Mouse (Mus musculus) erythroblast, adult 5-6 weeks (primary cell): ENCODE data around the gene L3mbtl2. TPM values are rescaled to one million over a fixed set of nuclear protein-coding genes. Genes with fewer than 3 reads are reported as not detected.
A peak's percentile ranks its signal among the peaks of the same experiment; 100 is the strongest.
"Not testable (repeated sequence)": the region's sequence is repeated elsewhere in the genome, so short reads cannot be mapped to it uniquely, and the experiment has no call there.

Experiments used
- ATAC-seq: replicated peaks from 2 replicates; pipeline ENCODE4 v1.8.0; 2016; ENCODE audit warnings: moderate number of reproducible peaks, mild to moderate bottlenecking, moderate TSS enrichment, inconsistent platforms; ENCODE audit not compliant: poor library complexity, low FRiP score, severe bottlenecking
- total RNA-seq, 2 experiments: library from RNA; stranded (forward) in 1 of 2; stranded (reverse) in 1 of 2; fragments of 150-400 nt in 1 of 2; fragments of 200-764, 138-1000 nt in 1 of 2; gene quantifications; 2 replicates each; pipeline versions ENCODE4 v1.2.3 to v1.2.4; 2015 to 2017; ENCODE audit warnings: low replicate concordance in 2 of 2

Gene L3mbtl2
- total RNA-seq (2015; ENCODE audit: low replicate concordance) (0.96 and 5.2 TPM in 2 replicates), total RNA-seq (2017; ENCODE audit: low replicate concordance) (4.5 and 9.8 TPM in 2 replicates)

GRCm38 (mm10) chr15:81663697-81664561, at the start of gene L3mbtl2:
Gene L3mbtl2 (plus strand): TSS chr15:81663889.
- peak; percentile 99 for ATAC-seq

- no peak for ATAC-seq
Measured at GRCm38 (mm10) chr15:81649516-81650455, 13.9 kb upstream of the L3mbtl2 start.

- ATAC-seq: no peak
Measured at GRCm38 (mm10) chr15:81650636-81651035, 13.1 kb upstream of the L3mbtl2 start.

DNA sequence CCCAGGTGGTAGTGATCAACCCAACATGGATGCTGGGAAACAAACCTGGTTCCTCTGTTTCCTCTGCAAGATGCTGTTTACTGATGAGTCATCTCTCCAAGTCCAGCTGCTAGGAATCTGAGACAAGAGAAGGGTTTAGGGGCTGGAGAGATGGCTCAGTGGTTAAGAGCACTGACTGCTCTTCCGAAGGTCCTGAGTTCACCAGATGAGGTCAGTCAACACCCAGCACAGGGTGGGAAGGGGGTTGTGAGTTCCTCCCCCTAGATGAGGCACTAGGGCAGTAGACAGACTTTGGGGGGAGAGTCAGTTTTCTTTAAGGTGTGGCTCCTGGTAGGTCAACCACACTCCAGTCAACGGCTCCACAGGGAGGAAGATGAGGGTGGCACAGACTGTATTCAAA, 2.0 kb upstream of the L3mbtl2 start:
- ATAC-seq: no peak

- ATAC-seq: no peak
Measured at GRCm38 (mm10) chr15:81663281-81663680, 408 bp upstream of the L3mbtl2 start.

DNA sequence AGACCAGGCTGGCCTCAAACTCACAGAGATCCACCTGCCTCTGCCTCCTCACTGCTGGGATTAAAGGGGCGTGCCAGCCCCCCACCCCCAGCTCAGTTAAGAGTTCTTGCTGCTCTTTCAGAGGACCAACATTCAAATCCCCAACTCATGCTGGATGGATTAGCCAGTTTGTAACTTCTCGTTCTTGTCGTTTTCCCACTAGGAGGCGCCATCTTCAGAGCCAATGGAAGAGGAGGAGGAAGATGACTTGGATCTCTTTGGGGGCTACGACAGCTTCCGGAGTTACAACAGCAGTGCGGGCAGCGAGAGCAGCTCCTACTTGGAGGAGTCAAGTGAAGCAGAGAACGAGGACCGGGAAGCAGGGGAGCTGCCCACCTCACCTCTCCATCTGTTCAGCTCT, 3.3 kb downstream of the L3mbtl2 start:
- ATAC-seq: no peak

DNA sequence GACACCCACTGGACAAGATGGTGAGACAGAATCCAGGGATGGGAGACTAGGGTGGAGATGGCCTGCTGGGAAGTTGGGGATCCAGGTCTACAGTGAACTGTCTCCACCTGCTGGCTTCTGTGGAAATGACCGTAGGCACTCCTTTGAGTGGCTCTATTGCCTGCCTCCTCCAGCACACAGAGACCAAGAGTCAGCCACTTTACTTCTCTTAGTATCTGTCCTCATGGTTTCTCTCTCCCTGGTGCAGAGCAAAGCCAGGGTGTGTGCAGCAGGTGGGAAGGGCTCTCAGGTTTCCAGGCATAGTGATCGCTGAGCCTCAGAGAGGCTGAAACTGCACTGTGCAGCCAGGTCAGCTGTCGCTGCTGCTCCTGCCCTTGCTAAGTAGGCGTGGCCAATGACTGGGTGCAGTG, 6.5 kb downstream of the L3mbtl2 start:
- ATAC-seq: peak; percentile 63

GRCm38 (mm10) chr15:81676637-81677036, 12.9 kb downstream of the L3mbtl2 start:
- no peak for ATAC-seq

GRCm38 (mm10) chr15:81680301-81680805, 16.7 kb downstream of the L3mbtl2 start:
- no peak for ATAC-seq

DNA sequence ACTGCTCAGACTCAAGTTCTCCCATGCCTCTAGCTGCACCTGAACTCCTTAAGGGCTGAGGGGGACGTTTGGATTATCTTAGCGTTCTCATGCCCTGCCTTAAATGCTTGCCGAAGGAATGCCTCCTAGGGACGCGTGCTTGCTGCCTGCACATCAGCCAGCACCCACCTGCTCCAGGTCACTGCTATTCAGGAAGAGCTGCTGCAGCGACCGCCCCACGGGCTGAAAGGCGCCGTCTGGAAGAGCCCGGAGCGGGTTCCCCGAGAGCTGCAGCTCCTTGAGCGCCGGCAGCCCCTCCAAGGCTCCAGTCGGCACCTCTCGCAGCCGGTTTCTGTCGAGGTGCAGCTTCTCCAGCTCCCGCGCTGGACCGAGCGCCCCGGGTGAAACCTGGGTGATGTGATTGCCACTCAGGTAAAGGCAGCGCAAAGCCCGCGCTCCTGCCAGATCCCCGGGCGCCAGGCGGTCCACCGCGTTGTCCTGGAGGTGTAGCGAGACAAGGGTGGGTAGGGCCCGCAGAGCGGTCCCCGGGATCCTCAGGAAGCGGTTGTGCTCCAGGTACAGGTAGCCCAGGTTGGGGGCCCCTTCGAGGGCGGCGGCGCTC, 29.8 kb downstream of the L3mbtl2 start:
- ATAC-seq: no peak

DNA sequence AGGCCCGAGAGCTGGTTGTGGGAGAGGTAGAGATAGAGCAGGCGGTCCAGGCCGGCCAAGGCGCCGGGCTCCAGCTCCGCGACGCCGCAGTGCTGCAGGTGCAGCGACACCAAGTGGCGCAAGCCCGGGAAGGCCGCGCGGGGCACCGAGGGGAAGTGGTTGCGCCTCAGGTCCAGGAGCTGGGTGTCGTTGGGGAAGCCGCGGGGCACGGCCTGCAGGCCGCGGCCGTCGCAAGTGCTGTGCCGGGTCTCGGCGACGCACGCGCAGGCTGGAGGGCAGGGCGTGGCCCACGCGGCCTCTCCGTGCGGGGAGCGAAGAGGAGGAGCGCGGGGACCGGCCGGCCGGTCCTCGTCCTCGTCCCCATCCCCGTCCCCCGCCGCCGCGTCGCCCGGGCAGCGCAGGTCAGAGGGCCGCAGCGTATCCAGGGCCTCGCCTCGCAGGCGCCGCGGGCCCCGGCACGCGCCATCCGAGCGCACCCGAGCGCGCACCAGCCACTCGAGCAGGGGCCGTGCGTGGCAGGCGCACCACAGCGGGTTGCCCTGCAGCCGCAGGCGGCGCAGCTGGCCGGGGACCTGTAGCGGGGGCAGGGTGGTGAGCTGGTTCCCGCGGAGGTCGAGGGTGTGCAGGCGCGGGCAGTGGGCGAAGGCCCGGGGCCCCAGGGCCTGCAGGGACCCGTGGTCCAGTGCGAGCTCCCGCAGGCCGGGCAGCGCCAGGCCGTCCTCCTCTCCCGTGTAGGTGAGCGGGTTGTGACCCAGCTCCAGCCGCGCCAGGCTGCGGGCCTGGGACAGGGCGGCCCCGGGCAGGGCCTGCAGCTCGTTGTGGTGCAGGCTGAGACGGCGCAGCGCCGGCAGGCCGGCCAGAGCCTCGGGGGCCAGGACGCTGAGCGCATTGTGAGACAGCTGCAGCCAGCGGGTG, 30.5 kb downstream of the L3mbtl2 start:
- no peak for ATAC-seq

GRCm38 (mm10) chr15:81694891-81695290, 31.2 kb downstream of the L3mbtl2 start:
- ATAC-seq: no peak

DNA sequence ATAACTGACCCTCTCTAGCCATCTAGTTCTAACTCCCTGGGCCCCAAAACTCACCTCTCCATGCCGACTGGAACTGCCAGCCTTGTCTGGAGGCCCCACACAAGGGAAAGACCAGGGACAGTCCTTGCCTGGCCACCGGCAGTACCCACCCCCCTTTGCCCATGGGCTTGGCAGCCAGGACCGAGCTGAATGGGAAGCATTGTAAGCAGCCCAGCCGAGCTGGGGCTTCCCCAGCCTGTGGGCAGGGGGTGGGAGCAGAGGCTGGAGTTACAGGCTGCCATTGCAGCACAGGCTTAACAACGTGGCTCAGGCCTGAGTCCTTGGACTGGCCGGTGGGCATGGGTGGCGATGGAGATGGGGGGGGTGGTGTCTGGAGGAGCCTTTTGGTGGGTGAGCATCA, 33.5 kb downstream of the L3mbtl2 start, which contains the start of gene Chadl:
Chadl (minus strand) TSS at position 113 of the 400 bp plus-strand sequence.
- no peak for ATAC-seq

GRCm38 (mm10) chr15:81697847-81698246, 34.2 kb downstream of the L3mbtl2 start:
- peak; percentile 57; the same call in 1 of the 2 replicates for ATAC-seq

DNA sequence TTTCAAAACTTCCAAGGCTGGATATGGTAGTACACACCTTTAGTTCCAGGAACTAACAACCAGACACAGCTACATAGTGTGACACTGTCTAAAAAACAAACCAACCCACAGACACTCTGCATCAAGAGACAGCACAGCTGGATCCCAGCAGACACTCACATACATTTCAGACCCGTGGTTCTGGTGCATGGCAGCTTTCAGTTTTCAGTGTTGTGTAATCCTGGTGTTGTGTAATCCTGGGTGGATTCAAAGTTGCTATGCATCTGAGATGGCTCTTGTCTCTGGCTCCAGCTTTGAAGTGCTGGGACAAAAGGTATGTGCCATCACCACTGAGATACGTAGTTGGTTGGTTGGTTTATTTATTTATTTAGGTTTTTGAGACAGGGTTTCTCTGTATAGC, 34.8 kb downstream of the L3mbtl2 start:
- no peak for ATAC-seq

GRCm38 (mm10) chr15:81700161-81700560, 36.5 kb downstream of the L3mbtl2 start:
- ATAC-seq: no peak

DNA sequence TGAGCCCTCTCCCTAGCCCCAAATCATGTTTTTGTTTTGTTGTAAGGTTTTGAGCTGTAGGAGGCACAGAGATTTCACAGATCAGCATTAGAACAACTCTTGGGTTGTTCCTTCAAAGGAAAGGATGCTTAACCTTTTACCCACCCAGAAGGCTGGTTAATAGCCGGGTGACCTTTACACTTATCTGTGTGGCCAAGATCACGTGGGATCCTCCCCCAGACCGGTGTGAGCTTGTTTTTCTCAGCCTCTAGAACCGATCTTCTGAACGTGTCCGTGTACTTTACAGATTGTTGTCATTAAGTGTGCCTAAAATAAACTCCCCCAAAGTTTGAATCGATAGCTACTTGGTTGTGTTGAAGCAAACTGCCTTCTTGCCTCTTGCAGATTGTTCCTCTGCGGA, 36.9 kb downstream of the L3mbtl2 start:
- ATAC-seq: no peak

DNA sequence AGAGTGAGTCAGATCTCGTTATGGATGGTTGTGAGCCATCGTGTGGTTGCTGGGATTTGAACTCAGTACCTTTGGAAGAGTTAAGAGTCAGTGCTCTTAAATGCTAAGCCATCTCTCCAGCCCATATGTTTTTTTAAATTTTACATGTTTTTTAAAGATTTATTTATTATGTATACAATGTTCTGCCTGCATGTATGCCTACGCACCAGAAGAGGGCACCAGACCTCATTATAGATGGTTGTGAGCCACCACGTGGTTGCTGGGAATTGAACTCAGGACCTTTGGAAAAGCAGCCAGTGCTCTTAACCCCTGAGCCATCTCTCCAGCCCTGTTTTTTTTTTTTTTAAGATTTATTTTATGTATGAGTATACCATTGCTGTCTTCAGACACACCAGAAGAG, 37.7 kb downstream of the L3mbtl2 start:
- ATAC-seq: not testable (repeated sequence)
